Comparison of ENCODE assay signal across 15 mouse cellular contexts in genomic region chr2:149472411-149472810, GRCm38 (mm10).
A peak's percentile ranks its signal among the peaks of the same experiment; 100 is the strongest.
DNase-seq lines count a peak whose midpoint lies in the region.
"Had no signal": no experiment of that assay in that cellular context is flagged by ENCODE, and none has a peak within 500 bp of the region (broad histone marks: within the 10 kb centered on the region; RNA-seq: fewer than 3 reads in every experiment).

No protein-coding gene starts in this region.

- DNase-seq in adrenal gland, adult 2 months: peak; percentile 74
- DNase-seq in adrenal gland, adult 8-10 months: peak; percentile 66
- peak; percentile 54 for DNase-seq in adrenal gland, postnatal 14 days
- peak; percentile 63 to 65 for DNase-seq in adrenal gland, postnatal 36 days
- no peak for DNase-seq in embryo, embryonic 9.5 days (ENCODE audit: extremely low spot score)
- no peak for DNase-seq in thymus, postnatal 14 days
- DNase-seq in layer of hippocampus, postnatal 36 days: no peak
- DNase-seq: cerebellum, adult 11 months; cerebellum, adult 18-20 months; cerebellum, adult 8-10 months; cerebellum, adult 9-11 months; cerebellum, postnatal 14 days; cerebellum, postnatal 36 days; embryo, embryonic 11 days; forebrain, postnatal 0 days had no signal

Comparison
In these comparisons a context has a peak if more than half of its experiments do, and no peak if none do; other contexts are left out.
1. DNase-seq: peak in adrenal gland, adult 2 months (single experiment), adrenal gland, adult 8-10 months (single experiment), adrenal gland, postnatal 14 days (single experiment) and adrenal gland, postnatal 36 days (2 of 2); none in embryo, embryonic 9.5 days (single experiment), thymus, postnatal 14 days (single experiment) and layer of hippocampus, postnatal 36 days (0 of 2).